Mouse (Mus musculus) heart, embryonic 16.5 days (tissue): ENCODE results near the gene Habp4. TPM values are rescaled to one million over a fixed set of nuclear protein-coding genes. Genes with fewer than 3 reads are reported as not detected.

Experiments used
- ATAC-seq: fragments of 200-750 bp; cut with Nextera tagmentation; replicated peaks from 2 replicates; pipeline ENCODE4 v1.8.0; 2017; ENCODE audit warnings: moderate number of reproducible peaks; ENCODE audit not compliant: insufficient read depth, low FRiP score; ENCODE audit errors: extremely low read depth
- H3K27ac ChIP-seq: fragments of 300-500 bp; sonication (generic); 2 replicates; pipeline ENCODE4 v1.5.1; 2014; ENCODE audit warnings: mild to moderate bottlenecking, low read length, control low read depth, moderate library complexity
- H3K27me3 ChIP-seq: fragments of 300-500 bp; sonication (generic); 2 replicates; pipeline ENCODE4 v1.6.1; 2014; ENCODE audit warnings: low read length, mixed read lengths; ENCODE audit not compliant: control insufficient read depth, insufficient read depth
- H3K36me3 ChIP-seq: fragments of 300-500 bp; sonication (generic); 2 replicates; pipeline ENCODE4 v1.6.1; 2014; ENCODE audit not compliant: control insufficient read depth, insufficient read depth
- H3K4me1 ChIP-seq: fragments of 300-500 bp; sonication (generic); 2 replicates; pipeline ENCODE4 v1.6.1; 2014; ENCODE audit warnings: low read length, mixed read lengths; ENCODE audit not compliant: control insufficient read depth, insufficient read depth
- H3K4me2 ChIP-seq: fragments of 300-500 bp; sonication (generic); 2 replicates; pipeline ENCODE4 v1.6.1; 2014; ENCODE audit warnings: low read depth, mild to moderate bottlenecking, control low read depth, low read length
- H3K4me3 ChIP-seq: fragments of 300-500 bp; sonication (generic); 2 replicates; pipeline ENCODE4 v1.5.1; 2014; ENCODE audit warnings: mild to moderate bottlenecking, control low read depth, low read length
- H3K9ac ChIP-seq: fragments of 300-500 bp; sonication (generic); 2 replicates; pipeline ENCODE4 v1.6.1; 2014; ENCODE audit warnings: low read length, control low read depth
- H3K9me3 ChIP-seq: fragments of 300-500 bp; sonication (generic); replicated peaks from 2 replicates; pipeline ENCODE4 v1.6.1; 2016; ENCODE audit warnings: low read length; ENCODE audit not compliant: control insufficient read depth
- WGBS: fragments of 180-500 bp; shearing (Covaris S2); extraction: QIAGEN DNeasy Blood & Tissue Kit; methylation state at CpG from one replicate; pipeline ENCODE4 v1.1.7; 2014; 5-methylcytosine and 5-hydroxymethylcytosine counted together
- polyA plus RNA-seq: library from polyadenylated mRNA; unstranded; fragments of >200 nt; fragmentation: Nextera tagmentation; extraction: Ambion mirVana; gene quantifications from 2 replicates; pipeline ENCODE4 v1.2.1, GENCODE M21; 2015

Habp4 gene
- polyA plus RNA-seq, 1 experiment from 2014 or later = 53.2 TPM

DNA sequence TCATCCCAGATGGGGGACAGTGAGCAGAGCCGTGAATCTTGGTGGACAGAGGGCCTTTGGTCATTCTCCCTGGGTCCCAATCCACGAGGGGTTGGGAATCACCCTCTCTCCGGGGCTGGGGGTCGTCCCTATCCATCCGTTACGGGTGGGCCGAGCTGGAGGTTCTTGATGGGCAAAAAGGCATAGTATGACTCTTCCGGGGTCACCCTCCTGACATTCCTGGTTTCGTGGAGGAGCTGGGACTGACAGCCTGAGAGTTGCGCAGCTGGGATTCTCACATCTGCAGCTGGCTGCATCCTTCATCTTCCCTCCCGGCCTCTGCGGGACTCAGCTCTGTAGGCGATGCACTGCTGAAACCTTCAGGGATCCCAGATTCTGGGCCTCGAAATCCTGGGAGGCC is 1.0 kb downstream of the Habp4 start:
- Histone ChIP-seq H3K9ac (peak overlapping the region; percentile 86), H3K4me1 (peaks cover 19% of the 10 kb centered on the region), H3K36me3 (peaks cover 7% of the 10 kb centered on the region), H3K4me3 (peak overlapping the region; percentile 79), H3K27ac (peak overlapping the region; percentile 89; the same call in 1 of the 2 replicates), H3K27me3 (no peaks in the 10 kb centered on the region), H3K4me2 (peak overlapping the region; percentile 96), H3K9me3 (no peaks in the 10 kb centered on the region; the same call in 1 of the 2 replicates)
- 5% methylated on average over 14 of the region's 14 CpGs for WGBS
- ATAC-seq = no peak

DNA sequence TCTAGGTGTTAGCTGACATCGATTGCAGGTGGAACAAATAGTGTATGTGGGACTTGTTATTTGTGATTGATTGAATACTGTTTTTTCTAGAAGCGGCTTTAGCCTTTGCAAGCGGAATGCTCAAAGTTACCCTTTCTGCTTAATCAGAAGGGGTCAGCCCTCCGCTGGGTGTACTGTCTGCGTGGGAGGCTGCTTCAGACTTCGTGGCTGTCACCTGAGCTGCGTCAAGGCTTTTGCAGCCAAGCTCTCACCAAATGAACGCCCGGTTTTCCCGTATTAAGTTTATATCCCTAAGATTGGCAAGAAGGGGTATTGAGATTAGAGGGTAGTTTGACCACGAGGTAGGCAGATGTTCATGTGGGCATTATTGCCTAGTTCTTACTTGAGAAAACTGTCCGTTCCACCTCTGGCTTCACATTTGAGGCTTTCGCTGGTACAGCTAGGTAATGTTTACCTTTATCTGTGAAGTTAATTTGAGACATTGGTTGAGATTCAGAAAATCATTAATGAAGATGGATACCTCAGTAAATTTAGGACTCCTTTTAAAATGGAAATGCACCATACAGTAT is 1.6 kb downstream of the Habp4 start:
- ATAC-seq = no peak
- 34% methylated on average over 13 of the region's 13 CpGs for WGBS
- H3K4me1 ChIP-seq = peaks cover 19% of the 10 kb centered on the region
- H3K9me3 ChIP-seq = peaks cover under 1% of the 10 kb centered on the region
- H3K36me3 ChIP-seq = peaks cover 10% of the 10 kb centered on the region
- H3K4me3 ChIP-seq = peak overlapping the region; percentile 79
- no peak overlapping the region for H3K27ac ChIP-seq
- H3K27me3 ChIP-seq = no peaks in the 10 kb centered on the region
- peak overlapping the region; percentile 86 for H3K9ac ChIP-seq
- peak overlapping the region; percentile 96 for H3K4me2 ChIP-seq

DNA sequence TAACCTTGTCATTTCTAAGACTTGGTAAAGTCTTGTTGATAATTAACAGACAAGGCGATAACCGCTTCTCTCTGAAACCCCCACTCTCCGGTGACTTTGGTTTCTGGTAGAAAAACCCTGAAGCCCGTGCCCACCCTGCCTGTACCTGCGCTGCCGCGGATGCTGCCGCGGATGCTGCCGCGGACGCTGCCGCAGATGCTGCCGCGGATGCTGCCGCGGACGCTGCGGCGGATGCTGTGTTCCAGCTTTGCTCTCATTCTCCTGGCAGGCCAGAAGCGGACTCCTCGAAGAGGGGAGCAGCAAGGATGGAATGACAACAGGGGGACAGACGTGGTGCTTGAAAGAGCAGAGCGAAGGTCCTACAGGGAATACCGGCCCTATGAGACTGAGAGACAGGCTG is 8.1 kb downstream of the Habp4 start:
- Histone ChIP-seq H3K4me3 (no peak overlapping the region), H3K4me2 (no peak overlapping the region), H3K4me1 (no peaks in the 10 kb centered on the region), H3K36me3 (peaks cover 67% of the 10 kb centered on the region), H3K9me3 (peaks cover 36% of the 10 kb centered on the region), H3K9ac (no peak overlapping the region), H3K27me3 (no peaks in the 10 kb centered on the region), H3K27ac (no peak overlapping the region)
- ATAC-seq = no peak
- 98% methylated on average over 25 of the region's 25 CpGs for WGBS

DNA sequence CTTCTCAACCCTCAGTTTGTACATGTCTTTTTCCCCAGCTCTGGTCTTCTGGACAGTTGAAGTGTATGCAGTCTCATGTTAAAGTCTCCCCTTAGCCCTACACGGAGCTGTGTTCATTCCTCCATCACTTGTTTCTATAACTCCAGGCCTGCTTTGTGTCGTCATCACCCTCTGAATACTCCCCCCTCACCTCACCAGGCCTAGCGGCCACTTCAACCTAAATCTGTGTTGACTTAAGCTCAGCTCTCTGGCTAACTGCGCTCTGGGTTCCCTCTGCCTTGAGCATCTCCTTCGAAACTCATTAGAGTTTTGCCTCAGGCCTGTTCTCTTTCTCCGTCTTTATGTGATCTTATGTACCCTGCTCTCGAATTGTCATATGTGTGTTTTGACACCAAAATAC is 16.4 kb downstream of the Habp4 start:
- H3K36me3 ChIP-seq = peaks cover 47% of the 10 kb centered on the region
- ATAC-seq = no peak
- WGBS = 60% methylated on average over 7 of the region's 7 CpGs

DNA sequence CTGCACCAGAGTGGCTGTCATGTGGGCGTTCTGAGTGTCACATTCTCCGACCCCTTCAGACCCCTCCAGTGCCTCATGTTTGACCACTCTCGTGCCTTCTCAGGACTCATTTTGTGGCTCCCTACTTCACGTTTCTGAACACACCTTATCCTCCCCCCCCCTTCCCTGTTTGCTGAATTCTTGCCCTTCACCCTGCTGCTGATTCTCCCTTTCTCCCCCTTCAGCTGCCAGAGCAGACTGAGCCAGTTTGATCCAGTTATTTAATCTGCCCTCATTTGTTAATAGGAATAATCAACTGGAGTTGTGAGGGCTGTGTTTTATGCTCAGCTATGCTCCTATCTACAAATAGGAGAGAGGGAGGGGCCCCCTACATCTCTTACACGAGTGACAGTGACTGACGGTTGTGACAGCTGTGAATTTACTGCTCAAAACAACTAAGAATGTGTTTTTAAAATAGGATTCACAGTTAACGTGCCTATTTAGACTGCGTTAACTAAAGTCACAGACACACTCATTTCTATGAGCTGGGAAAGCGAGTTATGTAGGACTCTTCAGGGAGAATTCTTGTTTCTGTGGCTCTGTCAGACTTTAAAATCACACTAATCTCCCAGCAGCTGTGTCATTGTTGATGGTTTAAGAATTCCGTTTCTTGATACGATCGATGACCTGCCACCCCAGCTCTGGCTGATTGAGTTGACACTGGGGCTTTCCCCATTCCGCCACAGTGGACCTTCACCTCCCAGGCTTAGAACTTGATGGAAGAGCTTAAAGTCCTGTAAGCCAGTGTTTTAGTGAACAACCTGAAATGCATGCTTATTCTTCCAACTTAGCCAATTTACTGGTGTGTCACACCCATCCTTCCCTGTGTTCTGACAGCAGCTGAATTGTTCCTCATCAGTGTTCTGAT is 17.4 kb downstream of the Habp4 start:
- ATAC-seq = no peak
- Histone ChIP-seq H3K27me3 (no peaks in the 10 kb centered on the region), H3K4me3 (no peak overlapping the region), H3K9ac (peak overlapping the region; percentile 12; the same call in 1 of the 2 replicates), H3K4me1 (no peaks in the 10 kb centered on the region; the same call in 1 of the 2 replicates), H3K27ac (no peak overlapping the region), H3K4me2 (no peak overlapping the region), H3K36me3 (peaks cover 47% of the 10 kb centered on the region), H3K9me3 (no peaks in the 10 kb centered on the region)
- 63% methylated on average over 13 of the region's 13 CpGs for WGBS

More for the DNA sequence above, 16.4 kb downstream of the Habp4 start:
- no peak overlapping the region for H3K27ac ChIP-seq
- no peak overlapping the region for H3K9ac ChIP-seq
- no peak overlapping the region for H3K4me2 ChIP-seq
- H3K4me3 ChIP-seq = no peak overlapping the region
- no peaks in the 10 kb centered on the region for H3K27me3 ChIP-seq
- H3K9me3 ChIP-seq = no peaks in the 10 kb centered on the region
- H3K4me1 ChIP-seq = no peaks in the 10 kb centered on the region; the same call in 1 of the 2 replicates

DNA sequence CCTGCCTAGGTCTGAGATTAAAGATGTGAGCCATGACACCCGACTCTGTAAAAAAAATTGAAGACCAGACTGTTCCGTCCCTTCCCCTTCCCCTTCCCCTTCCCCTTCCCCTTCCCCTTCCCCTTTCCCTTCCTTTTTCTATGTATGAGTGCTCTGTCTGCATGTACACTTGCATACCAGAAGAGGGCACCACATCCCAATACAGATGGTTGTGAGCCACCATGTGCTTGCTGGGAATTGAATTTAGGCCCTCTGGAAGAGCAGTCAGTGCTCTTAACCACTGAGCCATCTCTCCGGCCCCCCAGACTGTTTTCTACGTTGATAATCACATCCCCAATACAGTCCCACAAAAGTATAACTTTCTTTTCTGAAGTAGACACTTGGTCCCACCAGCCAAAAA is 18.7 kb downstream of the Habp4 start:
- Histone ChIP-seq H3K4me1 (no peaks in the 10 kb centered on the region; the same call in 1 of the 2 replicates), H3K36me3 (peaks cover 41% of the 10 kb centered on the region)
- ATAC-seq = no peak

DNA sequence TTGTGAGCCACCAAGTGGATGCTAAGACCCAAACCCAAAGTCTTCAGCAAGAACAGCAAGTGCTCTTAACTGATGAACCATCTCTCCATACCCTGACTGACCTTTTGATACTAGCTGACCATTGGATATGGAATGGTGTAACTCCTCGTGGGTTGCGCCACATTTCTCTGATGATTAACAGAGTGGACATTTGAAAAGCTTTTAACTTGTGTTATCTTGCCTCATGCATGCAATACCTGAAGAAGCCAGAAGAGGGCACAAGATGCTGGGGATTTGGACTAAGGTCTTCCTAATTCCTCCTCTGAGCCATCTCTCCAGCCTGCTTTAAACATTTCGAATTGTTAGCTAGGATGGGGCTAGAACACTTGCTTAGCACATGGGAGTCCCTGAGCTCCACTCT is 19.3 kb downstream of the Habp4 start:
- 80% methylated on average over 3 of the region's 3 CpGs for WGBS
- no peaks in the 10 kb centered on the region; the same call in 1 of the 2 replicates for H3K4me1 ChIP-seq
- H3K27ac ChIP-seq = no peak overlapping the region
- H3K9me3 ChIP-seq = no peaks in the 10 kb centered on the region
- no peak overlapping the region for H3K4me2 ChIP-seq
- H3K27me3 ChIP-seq = no peaks in the 10 kb centered on the region
- no peak for ATAC-seq
- no peak overlapping the region for H3K9ac ChIP-seq
- no peak overlapping the region for H3K4me3 ChIP-seq
- peaks cover 37% of the 10 kb centered on the region for H3K36me3 ChIP-seq

More for the DNA sequence above, 18.7 kb downstream of the Habp4 start:
- no peak overlapping the region for H3K4me3 ChIP-seq
- 86% methylated on average over 4 of the region's 4 CpGs for WGBS
- no peak overlapping the region for H3K4me2 ChIP-seq
- H3K27me3 ChIP-seq = no peaks in the 10 kb centered on the region
- no peaks in the 10 kb centered on the region for H3K9me3 ChIP-seq
- H3K9ac ChIP-seq = no peak overlapping the region
- no peak overlapping the region for H3K27ac ChIP-seq

DNA sequence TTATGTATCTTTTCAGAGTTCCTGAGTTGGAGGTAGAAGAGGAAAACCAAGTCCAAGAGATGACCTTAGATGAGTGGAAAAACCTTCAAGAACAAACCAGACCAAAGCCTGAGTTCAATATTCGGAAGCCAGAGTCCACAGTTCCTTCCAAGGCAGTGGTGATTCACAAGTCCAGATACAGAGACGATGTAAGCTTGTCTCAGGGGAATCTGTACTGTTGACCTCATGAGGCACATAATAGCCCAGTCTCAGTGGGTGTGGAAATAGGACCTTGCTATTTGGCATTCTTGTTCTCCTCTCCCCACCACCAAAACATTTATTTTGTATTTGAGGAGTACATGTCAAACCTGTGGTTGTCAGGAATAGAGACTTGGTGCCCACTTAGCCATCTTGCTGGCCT is 20.5 kb downstream of the Habp4 start:
- H3K36me3 ChIP-seq = peaks cover 33% of the 10 kb centered on the region

DNA sequence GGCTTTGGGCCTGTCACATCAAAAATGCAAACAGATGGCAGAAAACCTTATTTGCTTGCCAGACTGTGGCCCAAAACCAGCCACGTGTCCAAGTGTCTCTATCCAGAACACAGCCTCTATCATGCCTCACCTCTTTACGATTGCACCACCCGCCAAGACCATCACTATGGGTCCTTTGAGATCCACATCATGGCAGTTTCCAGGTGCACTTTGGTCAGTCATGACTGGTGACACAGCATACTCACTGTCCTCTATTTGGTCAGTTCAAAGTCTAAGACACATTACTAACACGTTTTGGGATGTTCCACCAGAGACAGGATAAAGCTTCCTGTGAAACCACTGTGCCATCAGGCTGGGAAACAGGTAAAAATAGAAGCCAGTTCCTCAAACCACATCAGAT is 22.0 kb downstream of the Habp4 start:
- H3K36me3 ChIP-seq = peaks cover 23% of the 10 kb centered on the region
- ATAC-seq = no peak
- no peak overlapping the region for H3K4me2 ChIP-seq
- H3K27ac ChIP-seq = no peak overlapping the region
- no peaks in the 10 kb centered on the region for H3K9me3 ChIP-seq
- H3K4me1 ChIP-seq = peaks cover 10% of the 10 kb centered on the region
- H3K27me3 ChIP-seq = no peaks in the 10 kb centered on the region
- no peak overlapping the region for H3K4me3 ChIP-seq
- no peak overlapping the region for H3K9ac ChIP-seq
- 86% methylated on average over 4 of the region's 4 CpGs for WGBS

More for the DNA sequence above, 20.5 kb downstream of the Habp4 start:
- H3K9me3 ChIP-seq = no peaks in the 10 kb centered on the region
- peaks cover 5% of the 10 kb centered on the region for H3K4me1 ChIP-seq
- no peaks in the 10 kb centered on the region for H3K27me3 ChIP-seq
- ATAC-seq = no peak
- no peak overlapping the region for H3K27ac ChIP-seq
- H3K4me2 ChIP-seq = no peak overlapping the region
- no peak overlapping the region for H3K4me3 ChIP-seq
- H3K9ac ChIP-seq = no peak overlapping the region
- WGBS = 66% methylated on average over 2 of the region's 2 CpGs
